Mouse (Mus musculus) heart, adult 18-20 months (tissue): ENCODE results near the gene Nt5c2. TPM values are rescaled to one million over a fixed set of nuclear protein-coding genes. Genes with fewer than 3 reads are reported as not detected.
"Not testable (repeated sequence)": the region's sequence is repeated elsewhere in the genome, so short reads cannot be mapped to it uniquely, and the experiment has no call there.

Source experiments
- DNase-seq, 2 experiments: peaks; one replicate each; pipeline ENCODE4 v3.0.0; 2021 to 2022; ENCODE audit warnings: mixed read lengths in 1 of 2
- total RNA-seq, 2 experiments: library from RNA; stranded (reverse); gene quantifications; 2 replicates each; pipeline ENCODE4 v1.2.3; 2021

The Nt5c2 gene
- total RNA-seq, 2 experiments from 2014 or later: 63.6 to 64.0 TPM

DNA sequence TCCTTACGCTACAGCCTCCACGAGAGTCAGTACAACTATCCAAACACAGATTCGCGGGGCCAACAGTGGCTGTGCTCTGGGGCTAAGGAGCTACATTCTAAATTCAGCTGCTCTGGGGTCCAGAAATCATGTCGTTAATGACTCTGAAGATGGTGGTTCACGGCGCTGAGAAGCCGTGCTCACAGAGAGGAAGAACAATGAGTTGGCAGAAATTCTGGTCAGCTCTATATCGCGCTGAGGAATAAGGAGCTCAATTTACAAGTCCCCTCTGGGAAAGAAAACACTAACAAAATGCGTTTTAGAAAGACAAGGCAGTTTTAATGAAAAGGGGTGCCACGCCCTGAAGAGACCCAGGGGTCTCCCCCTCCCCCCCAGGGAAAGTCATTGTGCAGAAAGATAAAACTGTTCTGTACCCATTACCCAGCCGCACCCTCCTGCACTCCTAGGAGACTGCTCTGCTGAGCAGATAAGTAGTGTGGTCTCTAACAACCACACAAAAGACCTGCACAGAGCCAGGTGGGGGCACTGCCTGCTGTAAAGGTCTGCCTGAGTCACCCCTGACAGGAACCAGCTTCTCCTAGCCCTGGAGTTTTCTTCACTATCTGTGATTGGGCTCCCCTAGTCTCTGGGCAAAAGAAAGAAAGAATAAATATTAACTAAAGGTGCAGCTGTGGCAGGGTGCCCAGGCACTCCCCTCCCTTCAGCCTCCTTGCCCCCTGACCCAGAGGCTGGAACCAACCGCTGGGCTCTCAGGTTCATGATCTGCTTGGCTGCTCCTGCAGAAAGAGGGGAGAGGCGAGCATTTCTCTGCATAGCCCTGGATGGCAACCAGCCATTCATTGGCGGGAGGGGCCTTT, 26.5 kb downstream of the Nt5c2 start:
- DNase-seq: no peak

DNA sequence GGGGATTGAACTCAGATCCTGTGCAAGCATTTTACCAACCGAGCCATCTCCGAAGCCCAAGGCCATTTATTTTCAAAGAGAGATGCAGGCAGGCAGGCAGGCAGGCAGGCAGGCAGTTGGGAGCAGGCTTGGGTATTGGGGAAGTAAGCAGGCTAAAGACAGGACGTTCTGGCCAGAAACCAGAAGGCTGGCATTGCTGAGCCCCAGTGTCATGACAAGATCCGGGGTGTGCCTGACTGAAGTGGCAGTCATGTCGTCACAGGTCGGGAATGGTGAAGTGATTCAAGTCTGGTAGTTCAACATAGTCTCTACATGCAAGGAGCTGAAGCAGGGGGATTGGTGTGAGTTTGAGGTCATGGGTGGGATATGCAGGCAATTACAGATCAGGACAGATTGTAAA, 27.3 kb downstream of the Nt5c2 start:
- DNase-seq: peak; percentile 50 to 72

DNA sequence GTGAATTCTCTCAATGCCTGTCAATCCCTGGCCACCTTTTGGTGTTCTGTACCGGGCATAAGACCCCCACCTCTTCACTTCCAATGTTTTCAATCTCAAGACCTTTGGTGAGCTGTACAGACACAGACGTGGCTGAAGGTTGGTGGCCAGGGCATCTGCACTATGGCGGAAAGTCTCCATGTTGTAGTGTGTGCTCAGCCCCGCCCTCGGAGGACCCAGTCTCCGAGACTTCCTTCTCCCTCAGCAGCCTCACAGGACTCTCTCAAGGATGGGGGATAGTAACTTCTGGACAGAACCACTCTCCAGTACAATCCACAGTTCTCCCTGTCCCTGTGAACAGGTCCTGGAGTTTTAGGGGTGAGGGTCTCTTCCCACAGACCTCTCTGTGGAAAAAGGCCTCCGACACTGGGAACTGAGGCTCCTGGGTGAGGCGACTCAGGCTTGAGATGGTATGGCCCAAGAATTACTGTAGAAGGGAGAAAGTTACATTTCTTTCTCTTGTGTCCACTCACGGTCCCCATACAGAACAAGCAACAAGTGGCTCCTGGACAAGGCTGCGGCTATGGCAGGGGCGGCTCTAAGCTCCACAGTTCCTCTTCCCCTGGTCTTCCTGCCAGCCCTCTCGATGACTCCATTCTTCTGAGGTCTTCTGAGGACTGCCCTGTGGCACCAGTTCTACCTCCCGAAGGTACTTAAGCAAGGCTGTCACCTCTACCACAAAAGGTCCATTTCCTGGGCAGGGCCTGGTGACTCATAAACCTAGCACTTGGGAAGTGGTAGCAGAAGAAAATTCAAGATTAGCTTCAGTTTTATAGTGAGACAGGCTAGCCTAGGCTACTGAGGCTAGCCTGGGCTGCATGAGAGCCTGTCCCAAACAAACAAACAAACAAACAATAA, 30.0 kb downstream of the Nt5c2 start:
- no peak for DNase-seq

DNA sequence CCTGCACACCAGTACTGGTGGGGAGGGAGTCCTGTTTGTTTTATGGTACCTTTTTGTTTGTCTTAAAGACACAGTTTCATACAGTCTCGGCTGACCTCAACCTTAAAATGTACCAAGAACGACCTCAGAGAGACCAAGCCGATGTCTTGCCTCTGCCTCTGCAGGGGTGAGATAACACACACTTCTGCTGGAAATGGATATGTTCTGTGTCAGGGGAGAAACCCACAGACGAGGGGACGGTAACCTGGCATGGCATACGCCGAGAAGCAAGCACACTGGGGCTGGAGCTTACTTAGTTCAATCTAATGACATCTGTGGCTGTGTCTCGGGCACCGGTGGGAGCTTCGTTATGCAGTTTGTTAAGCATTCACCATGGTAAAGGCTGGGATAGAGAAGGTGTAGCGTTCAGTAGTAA, 31.0 kb downstream of the Nt5c2 start:
- no peak for DNase-seq

DNA sequence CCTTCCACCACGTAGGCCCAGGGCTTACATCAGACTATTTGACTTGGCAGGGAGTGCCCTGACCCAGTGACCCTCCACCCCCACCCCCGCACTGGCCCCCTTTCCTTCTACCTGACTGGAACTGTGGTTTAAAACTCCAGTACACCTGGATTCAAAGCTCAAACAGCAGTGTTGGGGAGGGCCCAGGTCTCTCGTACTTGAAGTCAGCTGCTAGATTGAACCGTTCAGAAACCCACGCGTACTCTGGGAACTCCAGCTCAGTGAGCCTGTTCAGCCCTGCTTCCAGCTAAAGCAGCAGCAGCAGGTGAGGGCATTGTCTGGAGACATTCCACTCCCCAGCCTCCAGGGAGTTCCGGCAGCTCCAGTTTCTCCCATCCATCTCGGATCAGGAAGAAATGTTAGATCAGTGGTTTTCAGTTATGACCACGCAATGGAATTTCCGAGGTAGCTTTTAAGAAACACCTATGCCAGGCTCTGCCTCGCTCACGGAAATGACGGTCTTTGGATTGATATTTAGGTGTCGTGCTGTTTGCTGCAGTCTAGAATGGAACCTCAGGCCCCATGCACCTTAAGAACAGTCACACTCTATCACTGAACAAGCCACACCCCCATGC, 31.5 kb downstream of the Nt5c2 start:
- DNase-seq: no peak

GRCm38 (mm10) chr19:46981462-46981861, 33.5 kb downstream of the Nt5c2 start:
- DNase-seq: no peak

DNA sequence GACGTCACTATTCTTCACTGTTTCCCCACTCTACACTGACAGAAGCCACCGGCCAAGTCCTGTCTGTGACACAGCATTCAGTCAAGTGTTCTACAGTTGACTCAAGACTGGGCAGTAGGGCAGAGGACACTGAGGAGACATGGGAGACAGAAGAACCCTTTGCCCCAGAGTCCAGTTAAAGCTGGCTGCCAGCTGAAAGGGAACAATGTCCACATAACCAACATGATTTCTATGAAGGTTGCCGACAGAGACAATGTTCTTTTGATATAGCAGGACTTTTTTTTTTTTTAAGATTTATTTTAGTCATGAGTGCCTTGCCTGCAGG, 35.2 kb downstream of the Nt5c2 start:
- no peak for DNase-seq

DNA sequence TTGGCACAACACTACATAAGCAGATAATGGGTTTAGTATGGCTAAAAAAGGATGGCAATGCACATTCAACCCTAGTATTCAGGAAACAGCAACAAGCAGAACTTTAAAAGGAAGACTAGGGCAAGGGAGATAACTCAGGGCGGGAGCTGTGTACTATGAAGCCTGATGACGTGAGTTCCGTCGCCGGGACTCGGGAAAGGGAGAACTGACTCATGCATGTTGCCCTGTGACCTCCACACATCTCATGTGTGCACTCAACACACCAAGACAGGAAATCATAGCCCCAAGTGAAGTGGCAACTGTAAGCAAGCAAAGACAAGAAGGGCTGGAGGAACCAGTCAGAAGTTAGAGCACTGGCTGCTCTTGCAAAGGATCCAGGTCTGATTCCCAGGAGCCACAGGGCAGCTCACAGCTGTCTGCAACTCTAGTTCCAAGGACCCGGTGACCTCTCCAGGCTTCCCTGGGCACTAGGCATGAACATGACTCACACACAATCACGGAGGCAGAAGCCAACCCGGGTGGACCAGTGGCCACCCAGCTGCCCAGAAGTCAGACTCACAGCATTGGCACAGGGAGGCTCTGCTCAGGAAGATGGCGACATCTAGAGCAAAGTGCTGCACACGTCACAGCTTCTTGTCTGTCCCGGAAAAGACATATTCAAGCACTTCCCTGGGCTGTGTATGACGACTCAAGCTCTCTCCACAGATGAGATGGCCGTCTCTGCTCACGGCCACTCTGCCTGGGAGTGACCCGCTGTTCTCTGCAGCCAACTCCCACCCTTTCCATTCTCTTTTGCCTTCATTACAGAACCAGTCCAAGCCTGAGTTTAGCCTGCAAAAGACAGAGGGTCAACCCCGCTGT, 35.8 kb downstream of the Nt5c2 start:
- peak; percentile 42 to 49 for DNase-seq

GRCm38 (mm10) chr19:46978069-46978468, 36.9 kb downstream of the Nt5c2 start:
- DNase-seq: not testable (repeated sequence)

GRCm38 (mm10) chr19:46977460-46977859, 37.5 kb downstream of the Nt5c2 start:
- no peak for DNase-seq

- no peak for DNase-seq
Measured at GRCm38 (mm10) chr19:46976743-46977142, 38.2 kb downstream of the Nt5c2 start.

DNA sequence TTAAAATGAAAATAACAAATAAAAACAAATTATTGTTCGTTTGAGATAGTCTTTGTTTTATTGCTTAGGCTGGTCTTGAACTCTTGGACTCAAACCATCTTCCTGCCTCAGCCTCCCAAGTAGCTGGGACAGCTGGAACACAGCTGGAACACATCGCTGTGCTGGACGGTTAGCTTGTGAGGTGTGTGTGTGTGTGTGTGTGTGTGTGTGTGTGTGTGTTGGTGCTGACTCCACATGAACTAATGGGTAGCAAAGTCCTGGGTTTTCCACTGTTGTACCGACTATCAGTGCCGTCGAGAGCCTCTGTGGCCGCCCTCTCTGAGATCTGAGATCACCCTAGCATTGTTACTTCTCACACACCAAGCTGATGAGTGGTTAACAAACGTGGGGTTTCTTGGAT, 39.0 kb downstream of the Nt5c2 start:
- DNase-seq: no peak

- DNase-seq: peak; percentile 79 to 88
Measured at GRCm38 (mm10) chr19:46975565-46975964, 39.4 kb downstream of the Nt5c2 start.

- no peak for DNase-seq
Measured at GRCm38 (mm10) chr19:46972159-46972558, 42.8 kb downstream of the Nt5c2 start.

GRCm38 (mm10) chr19:46971712-46972111, 43.2 kb downstream of the Nt5c2 start:
- DNase-seq: no peak

- no peak for DNase-seq
Measured at GRCm38 (mm10) chr19:46971051-46971689, 43.8 kb downstream of the Nt5c2 start.

DNA sequence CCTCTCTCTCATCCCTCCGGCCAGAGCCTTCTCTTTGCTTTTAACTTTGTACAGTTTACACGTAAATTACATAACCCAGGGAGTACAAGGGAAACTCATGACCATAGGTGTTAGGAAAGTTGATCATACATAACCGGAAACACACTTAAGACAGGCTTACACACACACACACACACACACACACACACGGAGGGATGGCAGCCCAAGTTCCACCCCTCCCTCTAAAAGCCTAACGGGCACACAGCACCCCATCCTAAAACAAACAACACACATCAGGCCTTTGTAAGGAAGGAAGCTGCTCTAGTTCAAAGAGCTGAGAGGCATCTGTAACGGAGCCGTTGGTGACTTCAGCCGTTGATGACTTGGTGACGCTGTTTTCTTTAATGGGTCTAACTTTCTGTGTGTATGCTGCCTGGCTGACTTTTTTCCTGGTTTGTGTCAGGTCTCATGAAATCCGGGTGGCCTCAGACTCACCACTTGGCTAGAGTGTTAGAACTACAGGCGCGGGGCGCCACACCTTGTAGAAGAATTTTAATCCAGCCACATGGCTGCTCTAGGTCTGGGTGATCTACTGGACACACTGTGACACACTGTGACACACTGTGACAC, 44.7 kb downstream of the Nt5c2 start:
- peak in 1 of 2 experiments; percentile 57 for DNase-seq

GRCm38 (mm10) chr19:46969286-46969985, 45.5 kb downstream of the Nt5c2 start:
- peak; percentile 58 to 68 for DNase-seq

GRCm38 (mm10) chr19:46968833-46969232, 46.1 kb downstream of the Nt5c2 start:
- DNase-seq: peak; percentile 47 to 49

- DNase-seq: peak; percentile 33 to 49
Measured at GRCm38 (mm10) chr19:46967861-46968260, 47.1 kb downstream of the Nt5c2 start.
